Mouse (Mus musculus) MEL (cell line): ENCODE measurements around the gene Clns1a. TPM values are rescaled to one million over a fixed set of nuclear protein-coding genes. Genes with fewer than 3 reads are reported as not detected.

Experiments used
- DNase-seq: peaks from one replicate; pipeline ENCODE4 v3.0.0; 2011; ENCODE audit warnings: low read depth, low spot score
- H3K27ac ChIP-seq: 2 replicates; pipeline ENCODE4 v1.5.1; 2012; ENCODE audit warnings: low read depth, mild to moderate bottlenecking, control low read depth, low read length, moderate library complexity; ENCODE audit not compliant: control insufficient read depth
- H3K27me3 ChIP-seq, 2 experiments: fragments of 150-350 bp in 1 of 2; sonication (generic) in 1 of 2; 2 replicates each; pipeline ENCODE4 v1.6.1; 2012; ENCODE audit warnings: low read length in 2 of 2, mild to moderate bottlenecking in 2 of 2, improper control_type of control experiment in 1 of 2, moderate library complexity in 1 of 2; ENCODE audit not compliant: insufficient read depth in 2 of 2, control insufficient read depth in 1 of 2
- H3K36me3 ChIP-seq, 2 experiments: 2 replicates each; pipeline ENCODE4 v1.6.1; 2012 to 2014; ENCODE audit warnings: low read length in 2 of 2, improper control_type of control experiment in 1 of 2, inconsistent platforms in 1 of 2, mild to moderate bottlenecking in 1 of 2; ENCODE audit not compliant: insufficient read depth in 2 of 2, control insufficient read depth in 1 of 2
- H3K4me1 ChIP-seq, 2 experiments: fragments of 150-350 bp in 1 of 2; sonication (generic) in 1 of 2; 2 replicates each; pipeline ENCODE4 v1.6.1; 2012; ENCODE audit warnings: low read length in 2 of 2, improper control_type of control experiment in 1 of 2, mild to moderate bottlenecking in 1 of 2; ENCODE audit not compliant: insufficient read depth in 2 of 2, control insufficient read depth in 1 of 2
- H3K4me3 ChIP-seq, 2 experiments: fragments of 150-350 bp in 1 of 2; sonication (generic) in 1 of 2; 2 replicates each; pipeline ENCODE4 v1.5.1; 2012; ENCODE audit warnings: low read depth in 2 of 2, low read length in 2 of 2, mild to moderate bottlenecking in 2 of 2, moderate library complexity in 2 of 2, control low read depth in 1 of 2, improper control_type of control experiment in 1 of 2; ENCODE audit not compliant: control insufficient read depth in 1 of 2, insufficient read depth in 1 of 2
- H3K79me2 ChIP-seq: 2 replicates; pipeline ENCODE4 v1.6.1; 2012; ENCODE audit warnings: mild to moderate bottlenecking, low read length, moderate library complexity; ENCODE audit not compliant: control insufficient read depth, poor library complexity, insufficient read depth
- H3K9ac ChIP-seq: 2 replicates; pipeline ENCODE4 v1.6.1; 2012; ENCODE audit warnings: low read depth, mild to moderate bottlenecking, control low read depth, low read length, moderate library complexity; ENCODE audit not compliant: control insufficient read depth, poor library complexity, severe bottlenecking
- H3K9me3 ChIP-seq: fragments of 150-350 bp; sonication (generic); replicated peaks from 2 replicates; pipeline ENCODE4 v1.6.1; 2012; ENCODE audit warnings: mild to moderate bottlenecking, low read length, improper control_type of control experiment, moderate library complexity; ENCODE audit not compliant: insufficient read depth
- BHLHE40 ChIP-seq: IDR thresholded peaks from 2 replicates; pipeline ENCODE4 v1.6.1; 2012; ENCODE audit warnings: low read depth, mild to moderate bottlenecking, inconsistent platforms, low read length, improper control_type of control experiment, borderline replicate concordance
- CHD1 ChIP-seq: IDR thresholded peaks from 2 replicates; pipeline ENCODE4 v1.6.1; 2012; ENCODE audit warnings: low read depth, mild to moderate bottlenecking, inconsistent platforms, low read length, improper control_type of control experiment
- CHD2 ChIP-seq: IDR thresholded peaks from 2 replicates; pipeline ENCODE4 v1.6.1; 2011; ENCODE audit warnings: low read length, improper control_type of control experiment
- CTCF ChIP-seq, 3 experiments: IDR thresholded peaks in 2 of 3; conservative IDR thresholded peaks in 1 of 3; 2 replicates each; pipeline ENCODE4 v1.5.1; 2011 to 2012; ENCODE audit warnings: low read length in 3 of 3, low read depth in 2 of 3, mild to moderate bottlenecking in 2 of 3, improper control_type of control experiment in 1 of 3, inconsistent platforms in 1 of 3, mixed read lengths in 1 of 3, moderate library complexity in 1 of 3; ENCODE audit not compliant: control insufficient read depth in 1 of 3, insufficient read depth in 1 of 3, poor library complexity in 1 of 3, severe bottlenecking in 1 of 3
- E2F4 ChIP-seq: IDR thresholded peaks from 2 replicates; pipeline ENCODE4 v1.6.1; 2011; ENCODE audit warnings: low read depth, low read length, improper control_type of control experiment, borderline replicate concordance
- ELF1 ChIP-seq: IDR thresholded peaks from 2 replicates; pipeline ENCODE4 v1.6.1; 2014; ENCODE audit warnings: low read depth, mild to moderate bottlenecking, inconsistent platforms, low read length, improper control_type of control experiment, moderate library complexity
- EP300 ChIP-seq, 2 experiments: IDR thresholded peaks; 2 replicates each; pipeline ENCODE4 v1.6.1; 2011; ENCODE audit warnings: improper control_type of control experiment in 2 of 2, low read length in 2 of 2, low read depth in 1 of 2, mild to moderate bottlenecking in 1 of 2
- ETS1 ChIP-seq: IDR thresholded peaks from 2 replicates; pipeline ENCODE4 v1.6.1; 2012; ENCODE audit warnings: low read depth, mild to moderate bottlenecking, inconsistent platforms, low read length, improper control_type of control experiment, moderate library complexity
- GABPA ChIP-seq: IDR thresholded peaks from 2 replicates; pipeline ENCODE4 v1.6.1; 2012; ENCODE audit warnings: low read depth, mild to moderate bottlenecking, inconsistent platforms, low read length, improper control_type of control experiment, moderate library complexity
- GATA1 ChIP-seq: IDR thresholded peaks from 2 replicates; pipeline ENCODE4 v1.6.1; 2011; ENCODE audit warnings: low read depth, low read length, improper control_type of control experiment
- HCFC1 ChIP-seq: IDR thresholded peaks from 2 replicates; pipeline ENCODE4 v1.6.1; 2012; ENCODE audit warnings: low read depth, mild to moderate bottlenecking, inconsistent platforms, low read length, improper control_type of control experiment, moderate library complexity
- JUND ChIP-seq: IDR thresholded peaks from 2 replicates; pipeline ENCODE4 v1.6.1; 2011; ENCODE audit warnings: low read depth, mild to moderate bottlenecking, improper control_type of control experiment, low read length
- KAT2A ChIP-seq: conservative IDR thresholded peaks from 2 replicates; pipeline ENCODE4 v1.6.1; 2012; ENCODE audit warnings: low read depth, low read length, improper control_type of control experiment, inconsistent platforms
- MAFK ChIP-seq: IDR thresholded peaks from 2 replicates; pipeline ENCODE4 v1.6.1; 2011; ENCODE audit warnings: low read depth, mild to moderate bottlenecking, low read length, improper control_type of control experiment, borderline replicate concordance
- MAX ChIP-seq: IDR thresholded peaks from 2 replicates; pipeline ENCODE4 v1.6.1; 2011; ENCODE audit warnings: low read length, improper control_type of control experiment
- MAZ ChIP-seq: IDR thresholded peaks from 2 replicates; pipeline ENCODE4 v1.6.1; 2012; ENCODE audit warnings: low read depth, mild to moderate bottlenecking, inconsistent platforms, low read length, improper control_type of control experiment
- MEF2A ChIP-seq: IDR thresholded peaks from 2 replicates; pipeline ENCODE4 v1.6.1; 2014; ENCODE audit warnings: low read depth, mild to moderate bottlenecking, inconsistent platforms, low read length, improper control_type of control experiment; ENCODE audit not compliant: poor library complexity, insufficient replicate concordance, severe bottlenecking; ENCODE audit errors: extremely low read depth
- MXI1 ChIP-seq: IDR thresholded peaks from 2 replicates; pipeline ENCODE4 v1.6.1; 2011; ENCODE audit warnings: mild to moderate bottlenecking, low read depth, low read length, improper control_type of control experiment
- MYB ChIP-seq: IDR thresholded peaks from 2 replicates; pipeline ENCODE4 v1.6.1; 2011; ENCODE audit warnings: mild to moderate bottlenecking, low read depth, low read length, improper control_type of control experiment
- MYC ChIP-seq: IDR thresholded peaks from 2 replicates; pipeline ENCODE4 v1.6.1; 2011; ENCODE audit warnings: low read depth, mild to moderate bottlenecking, low read length, improper control_type of control experiment, moderate library complexity
- NELFE ChIP-seq: IDR thresholded peaks from 2 replicates; pipeline ENCODE4 v1.6.1; 2011; ENCODE audit warnings: low read depth, low read length, improper control_type of control experiment
- NRF1 ChIP-seq: IDR thresholded peaks from 2 replicates; pipeline ENCODE4 v1.6.1; 2014; ENCODE audit warnings: low read depth, mild to moderate bottlenecking, inconsistent platforms, low read length, improper control_type of control experiment, moderate library complexity; ENCODE audit not compliant: poor library complexity, insufficient read depth, severe bottlenecking
- POLR2A ChIP-seq, 2 experiments: IDR thresholded peaks; 2 replicates each; pipeline ENCODE4 v1.6.1; 2011 to 2012; ENCODE audit warnings: low read length in 2 of 2, mild to moderate bottlenecking in 2 of 2, control low read depth in 1 of 2, improper control_type of control experiment in 1 of 2, low read depth in 1 of 2, moderate library complexity in 1 of 2; ENCODE audit not compliant: control insufficient read depth in 1 of 2, insufficient read depth in 1 of 2, poor library complexity in 1 of 2
- POLR2AphosphoS2 ChIP-seq: IDR thresholded peaks from 2 replicates; pipeline ENCODE4 v1.6.1; 2011; ENCODE audit warnings: low read length, improper control_type of control experiment
- POLR2AphosphoS5 ChIP-seq: IDR thresholded peaks from 2 replicates; pipeline ENCODE4 v1.6.1; 2012; ENCODE audit warnings: low read depth, borderline replicate concordance, mild to moderate bottlenecking, inconsistent platforms, low read length, moderate library complexity, mixed read lengths
- RAD21 ChIP-seq: IDR thresholded peaks from 2 replicates; pipeline ENCODE4 v1.6.1; 2011; ENCODE audit warnings: mild to moderate bottlenecking, low read depth, low read length, improper control_type of control experiment
- RCOR1 ChIP-seq: IDR thresholded peaks from 2 replicates; pipeline ENCODE4 v1.6.1; 2012; ENCODE audit warnings: low read depth, mild to moderate bottlenecking, inconsistent platforms, low read length, improper control_type of control experiment
- SIN3A ChIP-seq: IDR thresholded peaks from 2 replicates; pipeline ENCODE4 v1.6.1; 2012; ENCODE audit warnings: low read length, improper control_type of control experiment, inconsistent platforms
- SMC3 ChIP-seq: IDR thresholded peaks from 2 replicates; pipeline ENCODE4 v1.6.1; 2011; ENCODE audit warnings: low read depth, low read length, improper control_type of control experiment
- TAL1 ChIP-seq: IDR thresholded peaks from 2 replicates; pipeline ENCODE4 v1.6.1; 2012; ENCODE audit warnings: mild to moderate bottlenecking, inconsistent platforms, low read length, moderate library complexity, mixed read lengths
- TBP ChIP-seq: IDR thresholded peaks from 2 replicates; pipeline ENCODE4 v1.8.0; 2011; ENCODE audit warnings: low read depth, low read length, improper control_type of control experiment
- TCF12 ChIP-seq: IDR thresholded peaks from 2 replicates; pipeline ENCODE4 v1.6.1; 2014; ENCODE audit warnings: low read depth, mild to moderate bottlenecking, inconsistent platforms, low read length, improper control_type of control experiment, moderate library complexity
- UBTF ChIP-seq: IDR thresholded peaks from 2 replicates; pipeline ENCODE4 v1.6.1; 2012; ENCODE audit warnings: low read depth, mild to moderate bottlenecking, inconsistent platforms, low read length, improper control_type of control experiment, moderate library complexity, borderline replicate concordance; ENCODE audit not compliant: insufficient read depth
- USF1 ChIP-seq: IDR thresholded peaks from 2 replicates; pipeline ENCODE4 v1.6.1; 2014; ENCODE audit warnings: low read depth, mild to moderate bottlenecking, inconsistent platforms, low read length, improper control_type of control experiment, moderate library complexity
- ZC3H11A ChIP-seq: IDR thresholded peaks from 2 replicates; pipeline ENCODE4 v1.6.1; 2012; ENCODE audit warnings: low read depth, mild to moderate bottlenecking, inconsistent platforms, low read length, improper control_type of control experiment
- ZKSCAN1 ChIP-seq: IDR thresholded peaks from 2 replicates; pipeline ENCODE4 v1.6.1; 2012; ENCODE audit warnings: low read depth, mild to moderate bottlenecking, inconsistent platforms, low read length, improper control_type of control experiment, moderate library complexity
- ZMIZ1 ChIP-seq: IDR thresholded peaks from 2 replicates; pipeline ENCODE4 v1.6.1; 2012; ENCODE audit warnings: low read depth, mild to moderate bottlenecking, inconsistent platforms, low read length, improper control_type of control experiment, moderate library complexity
- ZNF384 ChIP-seq: IDR thresholded peaks from 2 replicates; pipeline ENCODE4 v1.6.1; 2012; ENCODE audit warnings: low read depth, mild to moderate bottlenecking, inconsistent platforms, low read length, improper control_type of control experiment
- polyA plus RNA-seq, 2 experiments: library from polyadenylated mRNA; stranded (reverse) in 1 of 2; unstranded in 1 of 2; fragments of >175 nt in 1 of 2; fragments of >200 nt in 1 of 2; gene quantifications; 2 replicates each; pipeline versions ENCODE4 v1.2.1 to v1.2.4; 2012; ENCODE audit warnings: low replicate concordance in 2 of 2, low read depth in 1 of 2; ENCODE audit not compliant: insufficient read length in 2 of 2, insufficient read depth in 1 of 2, missing spikeins in 1 of 2
- total RNA-seq: library from RNA; depleted of rRNA; stranded (reverse); fragments of 300-350 nt; gene quantifications from 2 replicates; pipeline ENCODE4 v1.2.3, GENCODE M21; 2012

Gene Clns1a
- total and polyA plus RNA-seq, 3 experiments: 119 to 140 (median 130) TPM

DNA sequence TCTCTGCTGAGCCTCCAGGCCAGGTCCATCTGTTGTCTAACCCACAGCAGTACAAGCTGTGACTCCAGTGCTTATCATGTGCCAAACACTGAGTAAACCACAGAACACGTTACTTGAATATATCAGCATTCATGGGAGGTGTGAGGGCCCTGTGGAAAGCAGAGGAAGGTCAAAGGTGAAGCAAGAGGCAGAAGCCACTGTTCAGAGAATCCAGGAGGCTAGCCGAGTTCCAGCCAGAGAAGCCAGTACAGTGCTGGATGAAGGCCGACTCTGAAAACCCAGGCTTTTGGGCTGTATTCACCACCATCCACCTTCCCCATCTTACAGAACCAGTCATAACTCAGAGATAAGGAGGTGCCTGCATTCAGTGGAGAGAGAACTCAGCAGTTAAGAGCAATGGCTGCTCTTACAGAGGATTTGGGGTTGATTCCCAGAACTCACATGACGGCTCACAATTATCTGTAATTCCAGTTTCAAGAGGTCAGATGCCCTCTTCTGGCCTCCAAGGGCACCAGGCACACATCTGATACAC is 50.8 kb downstream of the Clns1a start:
- Histone ChIP-seq H3K9me3 (no peaks in the 10 kb centered on the region), H3K9ac (peak overlapping the region; percentile 79), H3K4me1 (peaks cover 2 to 6% of the 10 kb centered on the region in 2 experiments; a peak in 3 of 4 replicates), H3K4me3 (peak overlapping the region; percentile 52 to 69), H3K79me2 (no peaks in the 10 kb centered on the region), H3K27ac (peak overlapping the region; percentile 80), H3K27me3 (no peaks in the 10 kb centered on the region), H3K36me3 (peaks cover 0 to 4% of the 10 kb centered on the region in 2 experiments; a peak in 2 of 4 replicates)
- DNase-seq: peak; percentile 79
- no peak for TF ChIP-seq KAT2A
- TF ChIP-seq ZKSCAN1: no peak
- no peak for TF ChIP-seq E2F4
- no peak for TF ChIP-seq CHD2
- no peak for TF ChIP-seq POLR2AphosphoS5
- TF ChIP-seq MYB: no peak
- TF ChIP-seq MEF2A: no peak
- TF ChIP-seq USF1: no peak
- no peak for TF ChIP-seq RCOR1
- TF ChIP-seq UBTF: no peak
- TF ChIP-seq SMC3: peak; percentile 14; the same call in 1 of the 2 replicates
- no peak for TF ChIP-seq TBP
- TF ChIP-seq ETS1: 0 out of 2 replicates have a peak, but pooled peaks have one; percentile 48
- peak; percentile 71; the same call in 1 of the 2 replicates for TF ChIP-seq BHLHE40
- TF ChIP-seq EP300 (IDR thresholded peaks at IDR 0.05; ENCODE audit: low read depth in 1 of 2, low read length in 2 of 2): peak; percentile 30 to 68; a peak in 2 of 4 replicates
- TF ChIP-seq ZMIZ1: no peak
- no peak for TF ChIP-seq SIN3A
- TF ChIP-seq MAX: no peak; the same call in 1 of the 2 replicates
- TF ChIP-seq MAFK: no peak
- no peak for TF ChIP-seq NELFE
- no peak for TF ChIP-seq POLR2AphosphoS2
- no peak for TF ChIP-seq HCFC1
- no peak for TF ChIP-seq MAZ
- peak; percentile 64 for TF ChIP-seq TAL1
- peak in 2 of 3 experiments; percentile 11 to 26; a peak in 2 of 6 replicates for TF ChIP-seq CTCF (IDR thresholded peaks at IDR 0.05 in 2 of 3, conservative IDR thresholded peaks at IDR 0.05 in 1 of 3; ENCODE audit: control insufficient read depth in 1 of 3, insufficient read depth in 1 of 3, low read depth in 2 of 3, low read length in 3 of 3, poor library complexity in 1 of 3, severe bottlenecking in 1 of 3)
- no peak for TF ChIP-seq ELF1
- no peak for TF ChIP-seq ZC3H11A
- TF ChIP-seq TCF12: peak; percentile 45; the same call in 1 of the 2 replicates
- TF ChIP-seq NRF1: no peak
- TF ChIP-seq ZNF384: no peak
- TF ChIP-seq RAD21: no peak
- TF ChIP-seq GATA1: peak; percentile 28; the same call in 1 of the 2 replicates
- TF ChIP-seq GABPA: no peak
- TF ChIP-seq POLR2A (IDR thresholded peaks at IDR 0.05; ENCODE audit: control insufficient read depth in 1 of 2, insufficient read depth in 1 of 2, low read depth in 1 of 2, low read length in 2 of 2, poor library complexity in 1 of 2): no peak
- no peak; the same call in 1 of the 2 replicates for TF ChIP-seq MXI1
- no peak for TF ChIP-seq MYC
- TF ChIP-seq JUND: no peak
- TF ChIP-seq CHD1: no peak
